Mouse (Mus musculus) layer of hippocampus, adult 2 months (tissue): ENCODE measurements at regions not wholly inside any gene's neighbourhood (a gene's known extent, or its start where the extent isn't known, plus 50 kb on each side); places are given as distances from the start of the nearest gene placed in this dataset.

Source experiments
- DNase-seq, 2 experiments: peaks; one replicate each; pipeline ENCODE4 v3.0.0; 2022; ENCODE audit warnings: low spot score in 2 of 2
- H3K27ac ChIP-seq: fragments of 200-600 bp; 2 replicates; pipeline ENCODE4 v1.8.1; 2022
- H3K4me3 ChIP-seq: fragments of 200-600 bp; 2 replicates; pipeline ENCODE4 v1.8.1; 2022; ENCODE audit warnings: mild to moderate bottlenecking
- CTCF ChIP-seq: fragments of 200-600 bp; conservative IDR thresholded peaks from 2 replicates; pipeline ENCODE4 v1.8.1; 2022; ENCODE audit warnings: antibody characterized with exemption, mild to moderate bottlenecking, moderate library complexity

DNA sequence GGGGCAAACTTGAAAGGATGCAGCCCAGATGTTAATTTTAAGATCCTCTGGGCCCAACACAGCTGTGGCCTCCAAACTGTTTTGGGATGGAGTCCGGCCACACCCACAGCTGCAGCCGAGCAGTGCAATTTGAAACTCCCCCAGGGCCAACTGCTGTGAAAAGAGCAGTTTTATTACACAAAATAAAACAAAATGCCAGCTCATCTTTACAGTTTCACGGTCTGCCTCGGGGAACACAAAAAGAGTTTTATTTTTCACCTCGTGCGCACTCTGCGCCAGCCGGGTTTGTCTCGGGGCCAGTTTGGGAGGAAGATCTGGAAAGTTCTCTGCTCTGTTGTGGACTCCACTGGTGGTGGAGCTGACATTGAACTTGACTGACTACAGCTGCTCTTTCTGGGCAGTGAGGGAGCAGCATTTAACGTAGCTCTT, 174.8 kb downstream of the Mtx2 start:
- no peak for TF ChIP-seq CTCF
- H3K27ac ChIP-seq: no peak overlapping the region
- DNase-seq: no peak
- no peak overlapping the region for H3K4me3 ChIP-seq

DNA sequence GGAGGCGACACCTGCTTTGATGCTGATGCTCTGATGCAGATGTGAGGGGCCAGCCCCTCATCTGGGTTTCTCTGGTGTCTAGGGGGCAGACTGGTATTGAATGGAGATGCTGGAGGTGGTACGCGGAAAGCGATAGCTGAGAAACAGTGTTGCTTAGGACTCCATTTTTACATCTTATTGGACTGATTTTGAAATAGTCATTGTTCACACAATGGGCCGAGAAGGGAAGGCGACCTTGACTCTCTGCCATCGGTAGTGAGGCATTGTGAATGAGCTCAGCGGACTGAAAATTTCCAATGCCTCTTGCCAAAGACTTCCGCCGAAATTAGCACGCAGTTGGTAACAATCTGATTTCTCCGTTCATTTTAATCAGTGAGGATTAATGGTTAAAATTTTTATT, 177.0 kb downstream of the Mtx2 start:
- no peak for TF ChIP-seq CTCF
- DNase-seq: no peak
- Histone ChIP-seq H3K27ac (no peak overlapping the region), H3K4me3 (peak overlapping the region; percentile 11; the same call in 1 of the 2 replicates)

DNA sequence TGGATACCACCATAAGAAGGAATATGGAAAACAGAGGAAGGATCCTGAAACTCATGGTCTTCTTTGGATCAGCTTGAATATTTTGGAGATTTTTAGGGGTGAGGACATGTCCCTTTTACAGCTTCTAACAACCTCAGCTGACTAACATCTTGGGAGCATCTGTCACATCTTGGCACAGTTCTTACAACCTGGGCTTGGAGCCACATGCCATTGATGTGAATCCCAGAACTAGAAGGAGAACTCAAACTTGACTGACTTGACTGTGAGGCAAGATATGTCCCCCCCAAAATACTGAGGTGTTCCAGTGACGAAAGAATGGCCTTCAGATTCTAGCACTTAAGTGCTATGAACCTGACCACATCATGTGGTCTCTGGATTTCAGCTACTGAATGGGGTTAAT, 182.5 kb downstream of the Mtx2 start:
- Histone ChIP-seq H3K4me3 (no peak overlapping the region), H3K27ac (no peak overlapping the region)
- no peak for TF ChIP-seq CTCF
- DNase-seq: no peak

DNA sequence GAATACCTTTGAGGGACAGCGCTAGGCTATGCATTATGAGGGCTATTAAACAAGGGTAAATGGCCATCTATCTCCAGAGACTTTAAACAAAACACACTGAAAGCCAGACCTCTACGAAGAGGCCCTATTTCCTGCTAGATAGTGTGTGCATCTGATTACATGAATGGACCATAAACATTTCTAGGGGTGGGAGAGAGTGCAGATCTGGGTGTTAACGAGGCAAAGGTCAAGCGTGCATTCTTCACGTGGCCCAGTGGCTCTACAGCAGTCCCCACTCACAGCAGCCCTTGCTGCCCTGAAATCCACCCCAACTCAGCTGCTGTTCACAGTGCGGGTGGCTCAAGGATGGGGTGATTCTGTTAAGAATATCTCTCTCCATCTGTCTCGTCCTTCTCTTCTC, 185.0 kb downstream of the Mtx2 start:
- TF ChIP-seq CTCF: no peak
- DNase-seq: no peak
- H3K27ac ChIP-seq: no peak overlapping the region

DNA sequence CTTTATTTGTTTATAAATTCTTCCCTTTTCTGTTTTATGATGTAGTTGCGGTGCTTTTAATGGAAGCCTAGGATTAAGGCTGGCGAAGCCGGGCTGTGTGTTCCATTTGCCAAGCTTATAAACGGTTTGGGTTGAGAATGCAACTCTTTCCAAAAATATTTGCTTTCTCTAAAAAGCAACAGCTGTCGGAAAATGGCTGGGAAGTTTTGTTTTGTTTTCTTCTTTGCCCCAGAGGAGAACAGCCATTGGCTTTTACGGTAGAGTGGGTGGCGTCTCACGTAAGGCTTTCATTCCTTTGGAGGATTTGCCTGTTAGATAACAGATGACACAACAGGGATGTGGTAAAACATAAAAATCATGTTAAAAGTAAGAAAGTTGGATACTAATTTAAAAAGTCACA, 186.4 kb downstream of the Mtx2 start:
- no peak for DNase-seq
- Histone ChIP-seq H3K4me3 (no peak overlapping the region), H3K27ac (no peak overlapping the region)
- no peak for TF ChIP-seq CTCF

More for the DNA sequence above, 185.0 kb downstream of the Mtx2 start:
- no peak overlapping the region for H3K4me3 ChIP-seq

DNA sequence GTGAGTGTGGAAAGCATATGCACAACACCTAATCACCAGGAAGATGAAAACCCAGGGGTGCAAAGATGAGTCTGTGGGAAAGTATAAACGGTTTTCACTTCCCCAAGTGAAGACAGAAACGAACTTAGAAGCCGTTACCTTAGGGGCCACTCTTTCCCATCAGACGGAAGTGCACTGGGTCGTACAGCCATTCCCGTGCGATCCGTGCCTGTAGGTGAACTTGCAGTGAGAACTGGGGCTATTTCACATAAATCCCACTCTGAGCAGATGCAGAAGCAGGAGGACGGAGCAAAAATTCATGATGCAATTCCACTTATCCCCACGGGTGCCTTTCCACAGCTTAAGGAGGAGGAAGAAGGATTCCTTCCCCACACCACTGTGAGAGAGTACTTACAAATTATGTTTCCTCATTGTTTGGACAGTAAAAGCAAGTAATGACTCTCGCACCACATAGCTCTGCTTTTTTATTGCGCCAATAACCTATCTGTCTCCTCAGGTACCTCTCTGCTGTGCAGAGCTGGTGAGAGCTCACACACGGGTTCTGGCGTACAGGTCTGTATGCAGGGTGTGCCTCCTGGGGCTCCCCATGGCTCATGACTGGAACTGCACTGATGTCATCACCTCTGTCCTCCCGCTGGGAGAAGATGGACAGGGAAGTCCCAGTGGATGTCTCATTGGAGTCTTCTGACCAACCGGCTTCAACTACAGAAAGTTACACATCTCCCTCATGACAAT, 189.6 kb downstream of the Mtx2 start:
- Histone ChIP-seq H3K27ac (no peak overlapping the region), H3K4me3 (no peak overlapping the region)
- DNase-seq: no peak
- TF ChIP-seq CTCF: no peak

DNA sequence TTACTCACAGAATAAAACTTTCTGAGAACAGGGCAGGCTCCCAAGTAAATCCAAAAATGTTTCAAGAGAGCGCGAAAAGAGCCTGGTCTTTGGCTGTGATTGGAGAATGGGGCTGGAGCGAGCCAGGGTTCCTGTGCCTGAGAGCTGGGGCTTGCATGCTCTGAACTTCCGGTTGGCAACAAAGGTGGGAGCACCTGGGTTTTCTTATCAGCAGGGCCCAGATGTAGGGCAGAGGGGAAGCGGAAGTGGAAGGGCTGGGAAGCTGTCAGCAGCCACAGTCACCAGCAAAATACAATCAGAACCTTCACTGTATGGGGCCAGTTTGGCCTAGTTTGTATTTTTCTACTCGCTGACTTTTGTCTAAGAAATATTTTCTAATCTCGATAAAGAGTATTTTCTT, 193.9 kb downstream of the Mtx2 start:
- Histone ChIP-seq H3K4me3 (no peak overlapping the region), H3K27ac (no peak overlapping the region)
- no peak for TF ChIP-seq CTCF
- no peak for DNase-seq

DNA sequence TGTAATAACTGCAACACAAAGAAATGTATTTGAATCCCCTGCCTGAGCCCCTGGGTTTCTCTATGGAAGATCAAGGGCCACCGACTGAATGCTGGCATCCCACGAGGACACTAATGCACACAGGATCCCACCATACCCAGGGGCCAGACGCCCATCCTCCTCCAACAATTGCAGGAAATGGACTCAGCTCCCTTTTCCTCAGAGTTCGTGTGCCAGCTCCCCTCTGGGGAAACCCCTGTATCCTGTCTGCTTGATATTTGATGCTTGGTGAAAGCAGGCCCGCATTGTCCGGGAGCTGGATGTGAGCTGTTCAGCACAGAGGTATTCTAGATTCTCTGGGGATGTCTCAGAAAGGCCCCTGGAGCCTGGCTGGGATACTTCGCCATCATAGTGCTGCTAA, 196.0 kb downstream of the Mtx2 start:
- no peak overlapping the region for H3K27ac ChIP-seq
- DNase-seq: no peak
- TF ChIP-seq CTCF: no peak

DNA sequence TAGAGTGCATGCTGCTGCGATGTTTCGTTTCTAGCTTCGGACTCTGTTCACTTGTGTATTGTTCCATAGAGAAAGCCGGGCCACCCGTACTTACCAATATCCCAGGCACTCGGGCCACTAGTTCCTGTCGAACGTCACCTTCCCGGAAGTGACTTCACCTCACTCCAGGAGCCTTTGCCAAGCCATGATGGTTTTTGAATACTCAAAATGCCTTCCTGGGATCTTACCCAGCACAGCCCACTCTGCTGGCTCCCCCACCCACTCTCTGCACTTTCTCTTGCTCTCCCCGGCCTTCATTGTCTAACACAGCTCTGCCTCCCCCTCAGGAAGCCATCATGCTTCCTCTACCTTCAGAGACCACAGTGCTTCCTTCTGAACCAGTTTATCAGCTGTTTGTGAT, 202.5 kb downstream of the Mtx2 start:
- no peak for DNase-seq
- no peak for TF ChIP-seq CTCF
- Histone ChIP-seq H3K4me3 (no peak overlapping the region), H3K27ac (no peak overlapping the region)

More for the DNA sequence above, 196.0 kb downstream of the Mtx2 start:
- H3K4me3 ChIP-seq: no peak overlapping the region

DNA sequence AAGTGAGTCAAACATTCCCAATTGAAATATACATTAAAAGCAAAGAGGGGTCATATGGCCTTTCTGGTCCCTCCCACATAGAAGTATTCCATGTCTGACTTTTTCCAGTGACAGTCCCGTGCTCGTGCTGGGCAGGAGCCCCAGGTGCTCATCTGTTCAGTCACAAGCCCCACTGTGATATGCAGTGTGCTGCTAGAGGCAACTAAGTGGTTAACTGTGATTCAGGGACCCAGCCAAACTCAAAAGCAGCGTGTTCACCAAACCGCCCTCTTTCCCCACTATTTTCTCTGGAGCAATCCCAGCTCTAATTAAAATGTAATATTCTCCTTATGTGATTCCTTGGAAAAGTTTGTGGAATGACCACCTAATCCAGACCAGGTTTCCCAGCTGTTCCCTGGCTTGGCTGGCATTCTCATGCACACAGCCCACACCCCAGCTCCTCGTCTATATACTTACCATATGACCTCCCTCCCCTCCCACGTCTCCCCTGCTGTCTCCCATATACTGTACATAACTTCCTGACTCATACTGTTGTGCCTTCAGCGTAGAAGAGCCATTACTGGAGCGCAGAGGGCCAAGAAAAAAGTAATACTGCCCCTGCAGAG, 203.6 kb downstream of the Mtx2 start:
- no peak for TF ChIP-seq CTCF
- no peak for DNase-seq
- H3K27ac ChIP-seq: no peak overlapping the region
- H3K4me3 ChIP-seq: no peak overlapping the region

DNA sequence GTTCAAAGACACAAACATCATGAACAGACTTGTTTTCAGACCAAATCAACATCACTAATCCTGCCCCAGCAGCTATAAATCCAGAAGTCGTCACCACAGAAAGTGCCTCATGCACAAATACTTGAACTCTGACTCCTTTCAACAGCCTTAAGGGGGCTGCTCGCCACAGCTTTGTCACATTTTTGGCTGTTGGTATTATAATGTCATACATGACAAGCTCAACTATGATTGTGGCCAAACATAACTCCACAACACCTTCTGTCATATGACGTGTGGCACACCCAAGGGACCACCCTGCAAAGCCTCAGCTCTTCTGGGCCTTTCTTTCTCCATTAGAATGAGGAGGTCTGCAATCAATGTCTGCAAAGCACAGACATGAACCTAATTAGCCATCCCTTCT, 209.1 kb downstream of the Mtx2 start:
- no peak for TF ChIP-seq CTCF
- Histone ChIP-seq H3K4me3 (no peak overlapping the region), H3K27ac (no peak overlapping the region)
- DNase-seq: no peak

DNA sequence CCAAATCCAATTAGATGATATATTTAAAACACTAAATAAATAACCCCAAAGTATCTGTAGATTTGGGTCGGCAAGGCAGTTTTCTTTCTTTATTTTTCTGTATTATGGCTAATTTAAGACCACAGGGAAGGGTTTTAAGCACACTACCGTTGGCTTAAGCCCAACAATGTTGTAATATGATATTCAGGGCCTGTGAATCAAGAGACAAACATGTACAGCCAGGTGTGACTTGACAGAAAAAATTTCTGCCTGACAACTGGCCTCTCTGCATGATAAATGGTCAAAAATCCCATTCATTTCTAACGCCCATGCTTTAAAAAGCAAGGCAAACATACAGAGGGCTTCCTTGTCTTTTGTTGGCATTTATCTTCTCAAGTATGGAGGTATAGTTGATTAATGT, 213.5 kb downstream of the Mtx2 start:
- TF ChIP-seq CTCF: no peak
- DNase-seq: no peak

DNA sequence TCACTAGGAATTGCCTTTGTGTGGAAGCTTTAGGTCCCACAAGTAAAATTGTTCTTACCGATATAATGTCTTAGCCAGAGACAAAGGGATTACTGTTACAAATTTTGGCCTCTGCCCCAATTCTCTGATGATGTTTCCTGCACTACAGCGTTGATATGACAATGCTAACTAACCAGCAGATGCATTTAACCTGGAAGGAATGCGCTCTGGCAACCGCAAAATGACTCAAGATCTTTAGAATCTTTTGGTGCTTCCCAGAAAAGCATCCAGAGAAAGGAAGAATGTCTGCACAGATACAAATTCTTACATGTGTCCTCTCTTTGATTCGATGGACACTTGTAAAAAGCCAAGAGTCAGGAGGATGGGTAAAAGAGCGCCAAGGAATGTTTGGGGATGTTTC, 221.3 kb downstream of the Mtx2 start:
- Histone ChIP-seq H3K27ac (no peak overlapping the region), H3K4me3 (no peak overlapping the region)
- no peak for DNase-seq
- no peak for TF ChIP-seq CTCF

More for the DNA sequence above, 213.5 kb downstream of the Mtx2 start:
- Histone ChIP-seq H3K4me3 (no peak overlapping the region), H3K27ac (no peak overlapping the region)

DNA sequence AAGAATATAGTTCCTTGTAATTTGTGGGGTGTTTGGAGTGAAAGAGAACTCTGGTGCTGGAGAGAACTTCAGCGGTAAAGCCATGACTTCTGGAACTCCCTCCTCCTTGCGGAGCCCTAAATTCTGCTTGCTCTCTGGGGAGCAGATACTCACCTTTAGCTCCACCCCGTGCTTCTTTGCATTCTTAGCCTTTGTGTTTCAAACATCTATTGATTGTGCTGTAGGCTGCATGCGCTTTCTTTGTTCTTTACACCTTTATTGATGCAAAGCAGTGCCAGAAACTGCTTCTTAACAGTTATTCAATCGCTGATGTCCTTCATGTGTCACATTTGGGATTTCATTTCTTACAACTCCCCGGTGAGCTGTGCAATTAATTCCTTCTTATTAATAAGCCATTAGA, 222.5 kb downstream of the Mtx2 start:
- DNase-seq: no peak
- Histone ChIP-seq H3K4me3 (no peak overlapping the region), H3K27ac (no peak overlapping the region)
- no peak for TF ChIP-seq CTCF
